Mouse (Mus musculus) Patski (cell line): ENCODE results near the gene 4921517D22Rik. TPM values are rescaled to one million over a fixed set of nuclear protein-coding genes. Genes with fewer than 3 reads are reported as not detected.

Source experiments
- ATAC-seq: fragments of 100-300 bp; one replicate; pipeline ENCODE4 v1.8.0; 2021
- CTCF ChIA-PET: fragments of 350-600 bp; sonication (Branson Sonifier 250); formaldehyde crosslinking; loops from one replicate; lab custom pipeline; 2022; ENCODE audit warnings: inconsistent platforms; lab: Charles Lee
- POLR2A ChIA-PET: fragments of 350-600 bp; sonication (Branson Sonifier 250); formaldehyde crosslinking; loops from one replicate; lab custom pipeline; 2022; ENCODE audit warnings: antibody characterized with exemption, inconsistent platforms; lab: Charles Lee
- DNase-seq: peaks from one replicate; pipeline ENCODE4 v3.0.0-alpha.2; 2011; ENCODE audit warnings: low read depth, low spot score
- H3K27me3 ChIP-seq: fragments of 371-371 bp; one replicate; pipeline ENCODE4 v1.5.1; 2021
- CTCF ChIP-seq: fragments of 100-300 bp; IDR thresholded peaks from one replicate; pipeline ENCODE4 v1.5.1; 2021
- in situ Hi-C: fragments of 300-500 bp; cut with MboI; formaldehyde crosslinking; loops from 3 replicates; pipeline ENCODE4 v1.11.1; 2018; ENCODE audit warnings: low pct_unique_long_range_greater_than_20kb, mixed read lengths
- polyA plus RNA-seq: library from polyadenylated mRNA; unstranded; gene quantifications from one replicate; pipeline ENCODE4 v1.2.3, GENCODE M21; 2021

The 4921517D22Rik gene
- polyA plus RNA-seq, 1 experiment from 2014 or later: not detected

- TF ChIP-seq CTCF: no peak
- no peaks in the 10 kb centered on the region for H3K27me3 ChIP-seq
- DNase-seq: no peak
- CTCF ChIA-PET: interaction anchor here (0.8 kb wide), 1 partner anchor 22 kb away, joined by 3 read pairs; no protein-coding TSS in a partner anchor
- POLR2A ChIA-PET: no interaction called here
- no peak for ATAC-seq
- in situ Hi-C loops: no loop called here
These were observed 26.1 kb downstream of the 4921517D22Rik start for GRCm38 (mm10) chr13:59667763-59668162.

- no peaks in the 10 kb centered on the region for H3K27me3 ChIP-seq
- in situ Hi-C loops: no loop called here
- POLR2A ChIA-PET: interaction anchor here (1.0 to 2.2 kb wide), 4 partner anchors 11 to 59 kb away, joined by 3 to 7 read pairs (median 4); partner anchors contain the start of gene Golm1
- DNase-seq (peak; percentile 68), ATAC-seq (peak; percentile 85)
- CTCF ChIA-PET: interaction anchor here (1.1 to 1.9 kb wide), 6 partner anchors 10 to 64 kb away, joined by 3 to 6 read pairs (median 4); partner anchors contain the start of gene Golm1
- no peak for TF ChIP-seq CTCF
These were observed 29.8 kb downstream of the 4921517D22Rik start for GRCm38 (mm10) chr13:59663939-59664712.

GRCm38 (mm10) chr13:59661966-59662365 is 31.9 kb downstream of the 4921517D22Rik start:
- in situ Hi-C loops: no loop called here
- ChIA-PET POLR2A (interaction anchor here (1.0 kb wide), 1 partner anchor 26 kb away, joined by 3 read pairs; no protein-coding TSS in a partner anchor), CTCF (no interaction called here)
- no peak for TF ChIP-seq CTCF
- H3K27me3 ChIP-seq: no peaks in the 10 kb centered on the region
- no peak for ATAC-seq
- DNase-seq: no peak

GRCm38 (mm10) chr13:59661387-59661786 is 32.5 kb downstream of the 4921517D22Rik start:
- ChIA-PET POLR2A (interaction anchor here (1.0 kb wide), 1 partner anchor 25 kb away, joined by 3 read pairs; no protein-coding TSS in a partner anchor), CTCF (no interaction called here)
- H3K27me3 ChIP-seq: no peaks in the 10 kb centered on the region
- ATAC-seq: no peak
- in situ Hi-C loops: no loop called here
- no peak for DNase-seq
- TF ChIP-seq CTCF: no peak

GRCm38 (mm10) chr13:59660371-59660770 is 33.5 kb downstream of the 4921517D22Rik start:
- ChIA-PET POLR2A (no interaction called here), CTCF (no interaction called here)
- in situ Hi-C loops: no loop called here
- TF ChIP-seq CTCF: no peak
- H3K27me3 ChIP-seq: no peaks in the 10 kb centered on the region
- DNase-seq (no peak), ATAC-seq (no peak)

- POLR2A ChIA-PET: no interaction called here
- no peak for DNase-seq
These were observed 36.1 kb downstream of the 4921517D22Rik start for GRCm38 (mm10) chr13:59657781-59658180.

GRCm38 (mm10) chr13:59656975-59657388 is 36.9 kb downstream of the 4921517D22Rik start:
- DNase-seq (no peak), ATAC-seq (peak; percentile 17)
- in situ Hi-C loops: no loop called here
- POLR2A ChIA-PET: no interaction called here
- no peak for TF ChIP-seq CTCF
- CTCF ChIA-PET: interaction anchor here (1.0 kb wide), 1 partner anchor 13 kb away, joined by 3 read pairs; no protein-coding TSS in a partner anchor
- no peaks in the 10 kb centered on the region for H3K27me3 ChIP-seq

More at GRCm38 (mm10) chr13:59657781-59658180, 36.1 kb downstream of the 4921517D22Rik start:
- no peak for TF ChIP-seq CTCF
- no peak for ATAC-seq
- in situ Hi-C loops: no loop called here
- no peaks in the 10 kb centered on the region for H3K27me3 ChIP-seq
- CTCF ChIA-PET: no interaction called here

GRCm38 (mm10) chr13:59656316-59656832 is 37.5 kb downstream of the 4921517D22Rik start:
- DNase-seq (no peak), ATAC-seq (peak; percentile 31)
- H3K27me3 ChIP-seq: no peaks in the 10 kb centered on the region
- no peak for TF ChIP-seq CTCF
- POLR2A ChIA-PET: interaction anchor here (0.5 kb wide), 1 partner anchor 18 kb away, joined by 3 read pairs; no protein-coding TSS in a partner anchor
- CTCF ChIA-PET: interaction anchor here (1.0 kb wide), 1 partner anchor 13 kb away, joined by 3 read pairs; no protein-coding TSS in a partner anchor
- in situ Hi-C loops: no loop called here

- ChIA-PET POLR2A (interaction anchor here (0.5 kb wide), 1 partner anchor 18 kb away, joined by 3 read pairs; no protein-coding TSS in a partner anchor), CTCF (no interaction called here)
- no peak for TF ChIP-seq CTCF
- in situ Hi-C loops: no loop called here
- ATAC-seq (no peak), DNase-seq (no peak)
- no peaks in the 10 kb centered on the region for H3K27me3 ChIP-seq
These were observed 38.1 kb downstream of the 4921517D22Rik start for GRCm38 (mm10) chr13:59655718-59656315.

- POLR2A ChIA-PET: no interaction called here
- DNase-seq (no peak), ATAC-seq (no peak)
- in situ Hi-C loops: no loop called here
- CTCF ChIA-PET: interaction anchor here (1.2 kb wide), 1 partner anchor 9 kb away, joined by 3 read pairs; no protein-coding TSS in a partner anchor
- TF ChIP-seq CTCF: no peak
- no peaks in the 10 kb centered on the region for H3K27me3 ChIP-seq
These were observed 39.4 kb downstream of the 4921517D22Rik start for GRCm38 (mm10) chr13:59654465-59654864.
